Mouse (Mus musculus) urinary bladder, adult 18-20 months (tissue): ENCODE results near the gene Rab13.

Experiments used
- DNase-seq, 2 experiments: peaks; one replicate each; pipeline ENCODE4 v3.0.0; 2022; ENCODE audit warnings: low spot score in 2 of 2, mixed read lengths in 2 of 2

Gene Rab13

DNA sequence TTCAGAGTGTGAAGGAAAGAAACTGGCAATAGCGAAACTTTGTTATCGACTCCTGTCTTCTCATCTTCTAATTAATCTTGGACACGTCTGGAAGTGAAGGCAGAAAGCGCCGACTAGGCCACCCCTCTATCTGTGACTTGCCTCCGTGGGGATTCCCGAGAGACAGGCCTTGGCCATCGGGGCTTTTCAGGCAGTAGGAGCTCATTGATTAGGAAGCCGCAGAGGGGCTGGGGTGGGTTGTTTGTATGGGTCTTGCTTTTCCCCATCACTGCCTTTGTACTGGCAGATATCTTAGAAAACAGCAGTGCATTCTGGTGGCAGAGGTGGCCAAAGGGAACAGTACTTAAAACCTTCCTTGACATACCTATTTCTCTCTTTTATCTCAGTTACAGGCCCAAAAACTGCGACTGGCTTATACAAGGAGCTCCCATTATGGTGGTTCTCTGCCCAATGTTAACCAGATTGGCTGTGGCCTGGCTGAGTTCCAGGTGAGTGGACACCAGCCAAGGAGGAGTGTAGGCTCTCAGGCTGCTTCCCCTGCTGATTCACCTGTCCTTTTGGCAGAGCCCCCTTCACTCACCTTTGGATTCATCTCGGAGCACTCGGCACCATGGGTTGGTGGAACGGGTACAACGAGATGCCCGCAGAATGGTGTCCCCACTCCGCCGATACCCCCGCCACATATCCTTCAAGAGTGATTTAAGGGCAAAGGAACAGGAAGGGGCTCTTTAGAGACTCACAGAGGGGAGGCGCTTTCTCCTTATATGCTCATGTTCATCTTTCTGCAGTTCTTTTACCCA is 43.4 kb downstream of the Rab13 start:
- no peak for DNase-seq

DNA sequence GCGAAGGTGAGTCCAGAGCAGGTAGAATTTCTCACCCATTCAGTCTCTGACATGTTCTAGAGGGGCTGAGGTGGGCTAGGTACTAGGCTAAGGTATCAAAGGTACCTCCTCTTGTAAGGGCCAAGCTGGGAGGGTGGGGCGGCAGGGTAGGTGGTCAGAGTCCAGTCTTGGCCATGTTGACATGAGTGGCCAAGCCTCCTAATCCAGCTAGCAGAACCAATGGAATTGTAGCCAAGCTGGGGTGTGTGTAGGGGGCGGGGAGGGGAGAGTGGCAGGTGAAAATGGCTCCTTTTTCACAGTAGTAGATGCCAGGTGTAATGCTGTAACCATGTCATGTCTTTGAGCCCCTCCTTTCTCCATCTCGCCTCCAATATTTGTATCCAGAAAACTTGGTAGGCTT is 45.0 kb downstream of the Rab13 start:
- no peak for DNase-seq

DNA sequence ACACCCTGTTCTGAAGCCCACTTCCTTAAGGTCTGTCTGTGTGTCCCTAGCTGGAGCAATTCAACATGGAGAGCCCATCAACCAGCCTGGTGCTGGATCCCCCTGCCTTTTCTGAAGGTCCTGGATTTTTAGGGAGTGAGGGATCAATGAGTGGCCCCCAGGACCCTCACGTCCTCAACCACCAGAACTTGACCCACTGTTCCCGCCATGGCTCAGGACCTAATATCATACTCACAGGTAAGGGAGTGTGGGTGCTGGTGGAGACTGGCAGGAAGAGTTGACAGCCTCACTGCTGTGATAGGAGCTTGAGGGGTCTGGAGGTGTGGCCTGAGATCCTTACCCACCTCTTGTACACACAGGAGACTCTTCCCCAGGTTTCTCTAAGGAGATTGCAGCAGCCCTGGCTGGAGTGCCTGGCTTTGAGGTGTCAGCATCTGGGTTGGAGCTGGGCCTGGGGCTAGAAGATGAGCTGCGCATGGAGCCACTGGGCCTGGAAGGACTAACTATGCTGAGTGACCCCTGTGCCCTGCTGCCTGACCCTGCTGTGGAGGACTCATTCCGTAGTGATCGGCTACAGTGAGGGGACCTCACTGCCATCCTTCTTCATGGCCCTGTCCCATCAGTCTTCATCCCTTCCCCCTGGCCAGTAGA is 49.8 kb downstream of the Rab13 start:
- DNase-seq, result no peak

DNA sequence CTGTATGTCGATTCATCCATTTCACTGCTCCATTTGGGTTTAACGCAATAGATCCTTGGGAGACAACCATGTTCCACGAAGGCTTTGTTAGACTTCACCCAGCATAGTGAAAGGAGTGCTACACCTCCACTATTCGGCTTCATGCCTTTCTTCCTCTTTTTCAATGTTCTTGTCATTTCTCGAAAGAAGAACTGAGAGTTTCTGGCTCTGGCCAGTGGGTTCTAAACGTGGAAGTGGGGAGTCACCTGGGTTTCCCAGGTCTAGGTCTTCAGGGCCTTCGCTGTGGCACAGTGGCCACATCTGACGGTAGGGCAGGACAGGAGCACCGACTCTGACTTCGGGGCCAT is 51.2 kb downstream of the Rab13 start:
- no peak for DNase-seq

DNA sequence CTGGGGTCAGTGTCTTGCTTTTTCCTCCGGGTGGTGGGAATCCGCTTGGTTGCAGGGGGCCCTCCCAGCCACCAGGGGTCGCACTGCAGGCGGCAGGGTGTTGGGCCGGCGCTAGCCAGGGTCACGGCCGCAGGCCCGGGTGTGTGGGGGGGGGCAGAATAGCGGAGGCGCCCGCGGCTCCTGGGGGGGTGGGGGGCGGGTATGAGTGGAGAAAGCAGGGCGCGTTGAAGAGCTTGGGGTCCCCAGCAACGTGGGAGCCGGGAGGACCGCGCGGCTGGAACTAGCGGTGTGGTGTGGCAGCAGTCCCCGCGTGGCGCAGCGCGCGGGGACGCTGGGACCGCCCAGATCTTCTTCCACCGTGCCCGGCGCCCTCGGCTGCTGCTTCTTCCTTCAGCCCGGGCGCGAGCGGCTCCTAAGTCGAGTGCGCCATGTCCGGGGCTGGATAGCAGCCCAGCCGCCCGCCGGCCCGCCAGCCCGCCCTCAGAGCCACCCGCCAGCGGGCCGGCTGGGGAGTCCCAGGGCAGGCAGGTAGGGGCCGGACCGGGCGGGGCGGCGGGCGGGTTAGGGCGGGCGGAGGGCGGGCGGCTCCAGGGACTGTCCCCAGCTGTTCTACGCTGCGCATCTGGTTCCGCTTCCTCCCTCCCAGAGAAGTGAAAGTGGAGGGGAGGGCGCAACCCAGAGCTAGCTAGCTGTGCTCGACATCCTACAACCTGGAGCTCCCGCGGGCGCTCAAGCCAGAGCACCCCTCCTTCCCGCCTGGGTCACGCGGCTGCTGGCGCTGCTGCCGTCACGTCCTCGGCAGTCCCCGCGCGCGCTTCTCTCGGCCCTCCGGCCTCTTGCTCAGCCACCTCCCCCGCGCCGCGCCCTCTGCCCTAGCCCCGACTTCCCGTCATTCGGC is 51.8 kb downstream of the Rab13 start, which contains the start of gene Dennd4b:
TSS of gene Dennd4b (plus strand) at position 152 of the 898 bp plus-strand sequence.
- DNase-seq, result peak; percentile 81 to 84

DNA sequence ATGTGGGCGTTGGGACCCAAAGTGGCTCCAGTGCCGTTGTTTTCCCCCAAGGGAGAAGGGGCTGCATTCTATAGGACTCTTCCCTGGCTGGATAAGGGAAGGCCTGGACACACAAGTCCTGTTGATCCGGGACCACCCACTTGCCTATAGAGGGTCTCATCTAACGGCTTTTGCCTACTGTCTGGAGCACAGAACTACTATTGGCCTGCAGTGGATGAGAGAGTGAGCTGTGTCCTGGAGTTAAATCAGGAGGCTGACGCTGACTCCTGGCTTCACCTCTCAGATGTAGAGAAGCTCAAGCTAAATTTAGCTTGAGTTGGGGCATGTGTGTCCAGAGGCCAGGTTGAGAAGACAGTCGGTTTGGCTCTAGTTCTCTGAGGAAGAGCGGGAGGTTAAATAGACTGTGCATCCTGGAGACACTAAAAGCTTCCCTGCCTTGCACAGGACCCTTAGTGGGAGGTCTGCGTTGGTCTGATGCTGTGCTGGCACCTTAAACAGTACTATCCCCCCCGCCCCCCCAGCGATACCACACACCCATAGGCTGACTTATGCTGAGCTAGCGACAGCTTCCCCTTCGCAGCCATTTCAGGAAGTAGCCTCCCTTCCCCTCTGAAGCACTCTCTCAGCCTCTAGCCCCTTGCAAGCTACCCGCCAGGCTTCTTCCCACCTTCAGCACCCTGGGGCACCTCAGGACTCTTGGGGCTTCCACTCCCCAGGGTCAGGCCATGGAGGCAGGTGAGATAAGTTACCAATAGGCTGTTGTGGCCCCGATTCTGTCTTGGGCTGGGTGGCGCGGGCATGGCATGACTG is 52.6 kb downstream of the Rab13 start:
- DNase-seq, result no peak

DNA sequence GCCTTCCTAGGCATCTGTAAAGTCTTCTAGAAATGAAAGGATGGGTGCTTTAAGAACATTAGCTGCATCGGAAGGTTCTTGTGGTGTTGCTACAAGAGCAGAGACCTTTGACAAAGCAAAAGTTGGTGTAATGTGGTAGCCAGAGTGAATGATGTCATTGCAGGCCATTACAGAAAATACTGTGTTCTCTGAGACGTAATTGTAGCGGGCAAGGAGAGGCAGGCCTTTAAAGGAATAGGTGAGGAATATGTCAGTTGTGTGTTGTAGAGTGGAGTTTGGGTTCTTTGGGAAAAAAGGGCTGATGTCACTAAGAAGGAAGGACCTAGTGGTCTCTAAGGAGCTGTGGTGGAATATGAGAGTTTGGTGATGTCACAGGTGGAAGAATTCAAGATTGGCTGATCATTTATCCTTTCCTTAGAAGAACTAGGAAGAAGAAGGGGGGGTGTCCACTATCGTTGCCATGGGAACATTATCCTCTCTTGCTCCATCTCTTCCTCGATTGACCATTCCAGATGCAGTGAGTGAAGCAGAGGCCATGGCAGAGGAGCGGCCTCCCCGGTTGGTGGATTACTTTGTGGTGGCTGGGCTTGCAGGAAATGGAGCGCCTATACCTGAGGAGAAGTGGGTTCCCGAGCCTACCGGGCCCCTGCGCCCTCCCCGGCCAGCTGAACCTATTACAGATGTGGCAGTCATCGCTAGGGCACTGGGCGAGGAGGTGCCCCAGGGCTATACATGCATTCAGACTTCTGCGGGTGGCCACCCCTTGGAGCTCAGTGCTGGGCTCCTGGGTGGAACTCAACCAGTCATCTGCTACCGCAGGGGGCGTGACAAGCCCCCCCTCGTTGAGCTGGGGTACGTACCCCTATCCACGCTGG is 53.6 kb downstream of the Rab13 start:
- no peak for DNase-seq

DNA sequence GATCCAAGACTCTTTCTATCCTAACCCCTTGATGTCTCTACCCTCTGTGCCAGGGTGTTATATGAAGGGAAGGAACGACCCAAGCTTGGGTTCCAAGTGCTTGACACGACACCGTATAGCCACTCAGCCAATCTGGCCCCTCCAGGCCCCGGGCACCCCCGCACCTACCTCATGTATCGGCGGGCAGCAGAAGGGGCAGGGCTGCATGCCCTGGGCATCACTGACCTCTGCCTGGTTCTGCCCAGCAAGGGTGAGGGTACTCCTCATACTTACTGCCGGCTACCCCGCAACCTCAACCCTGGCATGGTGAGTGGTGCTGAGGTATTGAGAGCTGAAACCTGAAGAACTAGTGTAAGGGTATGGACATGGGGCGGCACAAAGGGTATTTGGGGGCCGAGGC is 54.7 kb downstream of the Rab13 start:
- DNase-seq, result no peak

DNA sequence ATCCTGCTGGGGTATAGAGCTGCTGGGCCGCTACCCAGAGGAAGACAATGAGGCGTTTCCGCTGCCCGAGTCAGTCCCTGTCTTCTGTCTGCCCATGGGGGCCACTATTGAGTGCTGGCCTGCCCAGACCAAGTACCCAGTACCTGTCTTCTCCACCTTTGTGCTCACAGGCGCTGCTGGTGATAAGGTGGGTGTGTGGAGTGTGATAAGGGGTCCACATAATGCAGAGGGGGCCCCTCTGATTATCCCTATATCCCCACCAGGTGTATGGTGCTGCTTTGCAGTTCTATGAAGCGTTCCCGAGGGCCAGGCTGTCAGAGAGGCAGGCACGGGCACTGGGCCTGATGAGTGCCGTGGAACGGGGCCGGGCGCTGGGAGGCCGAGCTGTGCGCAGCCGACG is 55.5 kb downstream of the Rab13 start:
- DNase-seq, result no peak

DNA sequence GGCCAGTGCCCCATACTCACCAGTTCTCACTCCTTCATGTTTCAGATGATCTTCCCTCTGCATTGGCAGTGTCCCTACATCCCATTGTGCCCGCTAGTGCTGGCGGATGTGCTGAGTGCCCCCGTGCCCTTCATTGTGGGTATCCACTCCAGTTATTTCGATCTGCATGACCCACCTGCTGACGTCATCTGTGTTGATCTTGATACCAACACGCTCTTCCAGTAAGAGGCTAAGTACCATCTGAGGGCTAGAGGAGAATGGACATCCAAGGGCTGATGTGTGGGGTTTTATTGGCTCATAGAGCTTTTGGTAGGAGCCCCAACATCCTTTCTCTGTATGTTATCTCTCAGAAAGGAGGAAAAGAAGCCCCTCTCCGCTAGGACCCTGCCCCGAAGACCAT is 57.3 kb downstream of the Rab13 start:
- no peak for DNase-seq

DNA sequence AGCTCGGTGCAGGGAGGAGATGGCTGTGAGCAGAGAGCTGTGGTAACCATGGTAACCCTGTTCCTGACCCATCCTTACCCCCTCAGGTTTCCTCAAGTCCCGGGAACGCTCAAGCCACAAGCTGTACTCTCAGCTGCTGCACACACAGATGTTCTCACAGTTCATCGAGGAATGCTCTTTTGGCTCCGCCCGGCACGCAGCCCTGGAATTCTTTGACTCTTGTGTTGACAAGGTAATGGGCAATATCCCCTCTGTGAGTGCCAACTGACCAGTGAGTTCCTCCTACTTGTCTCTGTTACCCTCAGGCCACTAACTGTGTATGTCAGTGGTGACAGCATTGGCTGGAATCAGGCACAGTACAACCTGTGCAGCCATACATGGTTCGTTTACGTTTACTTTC is 58.7 kb downstream of the Rab13 start:
- no peak for DNase-seq

DNA sequence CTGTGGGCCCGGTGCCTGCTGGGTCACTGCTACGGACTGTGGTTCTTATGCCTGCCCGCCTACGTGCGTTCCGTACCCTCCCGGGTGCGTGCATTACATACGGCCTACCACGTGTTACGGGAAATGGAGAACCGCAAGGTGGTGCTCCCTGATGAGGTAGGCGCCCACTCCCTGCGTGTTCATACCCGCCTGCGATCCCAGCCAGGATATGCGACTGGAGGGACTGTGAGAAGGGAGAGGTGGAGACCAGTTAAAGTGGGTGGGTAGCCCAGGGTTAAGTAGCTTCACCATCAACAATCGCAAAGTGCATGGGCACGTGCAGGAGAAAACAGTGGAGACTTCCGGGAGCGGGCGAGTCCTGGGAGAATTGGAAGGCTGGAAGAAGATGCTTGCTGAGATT is 60.4 kb downstream of the Rab13 start:
- DNase-seq, result no peak

DNA sequence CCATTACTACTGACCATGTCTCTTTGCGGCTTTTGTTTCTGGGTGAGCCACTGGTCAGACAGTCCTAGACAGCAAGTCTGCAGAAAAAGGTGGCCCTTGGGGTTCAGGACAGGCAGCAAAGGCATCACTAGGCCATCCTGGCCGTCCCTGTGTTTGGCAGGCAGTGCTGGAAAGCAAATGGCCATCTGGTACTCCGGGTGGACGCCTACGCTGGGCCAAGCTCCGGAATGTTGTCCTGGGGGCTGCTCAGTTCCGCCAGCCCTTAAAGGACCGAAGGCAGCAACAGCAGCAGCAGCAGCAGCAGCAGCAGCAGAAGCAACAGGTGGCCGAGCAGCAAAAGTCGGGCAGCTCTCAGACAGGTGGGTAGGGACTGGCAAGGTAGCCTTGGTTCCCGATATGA is 61.8 kb downstream of the Rab13 start:
- no peak for DNase-seq
